Mouse (Mus musculus): ENCODE data around the gene Wfdc3. TPM values are rescaled to one million over a fixed set of nuclear protein-coding genes. Genes with fewer than 3 reads are reported as not detected.

Gene Wfdc3
- not detected in 2 replicates for polyA plus RNA-seq (2012; ENCODE audit: insufficient read depth, insufficient read length, missing spikeins)

DNA sequence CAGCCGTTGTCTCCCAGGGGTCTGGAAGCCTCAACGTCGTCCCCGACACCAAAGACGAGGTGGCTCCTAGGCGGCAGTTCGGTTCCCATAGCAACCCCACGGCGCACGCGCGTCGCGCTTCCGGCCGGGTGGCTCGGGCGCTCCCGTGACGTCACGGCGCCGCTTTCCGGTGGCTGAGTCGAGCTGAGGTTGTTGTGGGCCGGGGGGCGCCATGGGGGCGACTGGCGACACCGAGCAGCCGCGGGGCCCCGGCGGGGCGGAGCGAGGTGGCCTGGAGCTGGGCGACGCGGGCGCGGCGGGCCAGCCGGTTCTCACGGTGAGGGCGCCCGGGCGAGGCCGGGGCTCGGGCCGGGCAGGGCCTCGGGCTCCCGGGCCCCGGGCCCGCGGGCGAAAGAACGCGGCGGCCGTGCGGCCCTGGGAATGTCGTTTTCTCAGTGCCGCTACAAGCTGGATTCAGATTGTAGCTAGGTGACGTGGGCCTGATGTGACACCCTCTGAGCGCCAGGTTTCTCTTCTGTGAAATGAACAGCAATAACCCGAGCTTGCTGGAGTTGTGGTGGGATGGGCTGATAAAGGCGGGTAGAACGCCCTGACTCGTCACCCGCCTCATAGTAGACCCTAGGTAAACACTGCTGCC, at the start of gene Wfdc3, which contains the start of gene Dnttip1:
Gene Wfdc3 (minus strand): TSS at position 89 of the 637 bp plus-strand sequence.
Gene Dnttip1 (plus strand): TSS at position 141 of the 637 bp plus-strand sequence.
- H3K4me3 ChIP-seq (ENCODE audit: insufficient read depth, low read depth, low read length) = peak within 1 kb of the TSS; percentile 95
- peak within 1 kb of the TSS; percentile 61; the same call in 1 of the 2 replicates for H3K27ac ChIP-seq (replicated peaks; ENCODE audit: low read depth, low read length)
- H3K4me1 ChIP-seq (ENCODE audit: control insufficient read depth, insufficient read depth, insufficient read length, low read length) = peaks cover 4% of the 10 kb centered on the region; the same call in 1 of the 2 replicates

DNA sequence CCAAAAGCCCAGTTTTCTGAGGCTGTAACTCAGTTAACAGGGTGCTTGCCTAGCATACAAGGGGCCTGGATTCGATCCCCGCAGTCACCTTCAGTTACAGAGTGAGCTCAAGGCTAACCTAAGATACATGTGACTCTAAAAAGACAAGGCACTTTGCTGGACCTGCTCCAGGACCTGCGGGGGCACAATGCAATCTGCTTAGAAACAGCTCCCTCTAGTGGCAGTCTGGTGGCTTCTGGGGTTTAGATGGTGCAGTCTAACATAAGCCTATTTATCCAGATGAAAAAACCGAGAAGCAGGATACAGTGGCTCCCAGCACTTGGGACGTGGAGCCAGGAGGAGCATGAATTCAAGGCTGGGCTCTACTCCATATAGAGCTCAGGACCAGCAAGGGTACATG, 48.6 kb upstream of the Wfdc3 start:
- H3K4me3 ChIP-seq (ENCODE audit: insufficient read depth, low read depth, low read length) = no peak overlapping the region
- H3K4me1 ChIP-seq (ENCODE audit: control insufficient read depth, insufficient read depth, insufficient read length, low read length) = peaks cover 5% of the 10 kb centered on the region
- no peak overlapping the region for H3K27ac ChIP-seq (replicated peaks; ENCODE audit: low read depth, low read length)

DNA sequence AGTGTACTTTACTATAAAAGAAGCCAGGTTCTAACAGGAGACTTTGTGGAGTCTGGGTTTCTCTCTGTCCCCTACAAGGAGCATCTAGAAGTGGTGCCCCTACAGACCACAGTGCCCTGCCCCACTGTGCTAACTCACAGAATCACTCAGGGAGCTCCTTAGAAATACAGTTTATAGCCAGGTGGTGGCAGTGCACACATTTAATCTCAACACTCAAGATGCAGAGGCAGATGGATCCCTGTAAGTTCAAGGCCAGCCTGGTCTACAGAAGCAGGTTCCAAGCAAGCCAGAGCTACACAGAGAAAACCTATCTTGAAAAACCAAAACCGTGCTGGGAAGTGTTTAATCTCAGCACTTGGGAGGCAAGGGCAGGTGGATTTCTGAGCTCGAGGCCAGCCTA, 48.0 kb upstream of the Wfdc3 start:
- Histone ChIP-seq H3K4me1 (ENCODE audit: control insufficient read depth, insufficient read depth, insufficient read length, low read length) (peaks cover 5% of the 10 kb centered on the region), H3K27ac (replicated peaks; ENCODE audit: low read depth, low read length) (no peak overlapping the region), H3K4me3 (ENCODE audit: insufficient read depth, low read depth, low read length) (no peak overlapping the region)

GRCm38 (mm10) chr2:164793236-164793635, 47.5 kb upstream of the Wfdc3 start:
- H3K4me1 ChIP-seq (ENCODE audit: control insufficient read depth, insufficient read depth, insufficient read length, low read length) = peaks cover 5% of the 10 kb centered on the region
- no peak overlapping the region for H3K4me3 ChIP-seq (ENCODE audit: insufficient read depth, low read depth, low read length)
- peak overlapping the region; percentile 4; the same call in 1 of the 2 replicates for H3K27ac ChIP-seq (replicated peaks; ENCODE audit: low read depth, low read length)

- H3K4me3 ChIP-seq (ENCODE audit: insufficient read depth, low read depth, low read length) = no peak overlapping the region
- no peak overlapping the region for H3K27ac ChIP-seq (replicated peaks; ENCODE audit: low read depth, low read length)
- H3K4me1 ChIP-seq (ENCODE audit: control insufficient read depth, insufficient read depth, insufficient read length, low read length) = peaks cover 8% of the 10 kb centered on the region
Measured at GRCm38 (mm10) chr2:164792400-164793190, 46.9 kb upstream of the Wfdc3 start.

DNA sequence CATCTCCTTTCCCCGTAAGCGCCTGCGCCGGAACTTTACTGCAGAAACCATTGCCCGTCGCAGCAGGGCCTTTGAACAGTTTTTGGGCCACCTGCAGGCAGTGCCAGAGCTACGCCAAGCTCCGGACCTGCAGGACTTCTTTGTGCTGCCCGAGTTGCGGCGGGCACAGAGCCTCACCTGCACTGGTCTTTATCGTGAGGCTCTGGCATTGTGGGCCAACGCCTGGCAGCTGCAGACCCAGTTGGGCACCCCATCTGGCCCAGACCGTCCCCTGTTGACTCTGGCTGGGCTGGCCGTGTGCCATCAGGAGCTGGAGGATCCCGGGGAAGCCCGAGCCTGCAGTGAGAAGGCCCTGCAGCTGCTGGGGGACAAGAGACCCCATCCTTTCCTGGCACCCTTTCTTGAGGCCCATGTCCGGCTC, 46.1 kb upstream of the Wfdc3 start:
- peaks cover 12% of the 10 kb centered on the region for H3K4me1 ChIP-seq (ENCODE audit: control insufficient read depth, insufficient read depth, insufficient read length, low read length)
- no peak overlapping the region for H3K27ac ChIP-seq (replicated peaks; ENCODE audit: low read depth, low read length)
- H3K4me3 ChIP-seq (ENCODE audit: insufficient read depth, low read depth, low read length) = no peak overlapping the region

DNA sequence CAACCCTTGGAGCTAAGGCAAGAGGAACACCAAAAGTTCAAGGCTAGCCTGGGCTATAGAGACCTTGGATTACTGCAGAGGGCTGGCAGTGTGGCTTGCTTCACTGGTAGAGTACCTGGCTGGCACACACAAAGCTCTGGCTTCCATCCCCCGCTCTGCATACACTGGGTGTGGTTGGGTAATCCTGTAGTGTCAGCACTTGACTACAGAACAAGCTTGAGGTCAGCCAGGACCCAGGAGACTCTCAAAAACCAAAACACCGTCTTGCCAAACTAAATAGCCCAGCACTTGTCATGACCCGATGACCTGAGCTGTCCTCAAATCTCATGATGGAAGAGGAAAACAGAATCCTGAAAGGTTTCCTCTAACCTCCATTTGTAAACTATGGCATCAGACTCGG, 44.7 kb upstream of the Wfdc3 start:
- H3K4me1 ChIP-seq (ENCODE audit: control insufficient read depth, insufficient read depth, insufficient read length, low read length) = peaks cover 16% of the 10 kb centered on the region
- H3K27ac ChIP-seq (replicated peaks; ENCODE audit: low read depth, low read length) = peak overlapping the region; percentile 8; the same call in 1 of the 2 replicates
- no peak overlapping the region for H3K4me3 ChIP-seq (ENCODE audit: insufficient read depth, low read depth, low read length)

- no peak overlapping the region for H3K27ac ChIP-seq (replicated peaks; ENCODE audit: low read depth, low read length)
- peaks cover 18% of the 10 kb centered on the region for H3K4me1 ChIP-seq (ENCODE audit: control insufficient read depth, insufficient read depth, insufficient read length, low read length)
- no peak overlapping the region for H3K4me3 ChIP-seq (ENCODE audit: insufficient read depth, low read depth, low read length)
Measured at GRCm38 (mm10) chr2:164788411-164788810, 42.7 kb upstream of the Wfdc3 start.

DNA sequence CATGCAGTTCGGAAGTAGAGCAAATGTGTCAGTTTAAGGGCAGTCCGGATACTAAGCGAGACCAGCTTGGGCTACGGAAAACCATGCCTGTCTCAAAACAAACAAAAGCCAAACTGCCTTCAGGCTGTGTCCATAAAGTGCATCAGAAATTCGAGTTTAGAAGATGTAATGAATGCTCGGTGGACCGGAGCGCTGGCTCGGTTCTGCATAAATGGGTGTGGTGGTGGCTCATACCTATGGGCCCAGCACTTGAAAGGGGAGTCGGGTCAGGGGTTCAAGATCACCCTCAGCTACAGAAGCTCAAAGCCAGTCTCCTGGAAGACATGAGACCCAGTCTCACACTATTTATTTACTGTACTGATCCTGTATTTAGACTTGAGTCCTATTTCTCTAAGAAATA, 42.0 kb upstream of the Wfdc3 start:
- Histone ChIP-seq H3K4me3 (ENCODE audit: insufficient read depth, low read depth, low read length) (peak overlapping the region; percentile 0; the same call in 1 of the 2 replicates), H3K27ac (replicated peaks; ENCODE audit: low read depth, low read length) (0 out of 2 replicates have a peak overlapping the region, but pooled peaks have one; percentile 21), H3K4me1 (ENCODE audit: control insufficient read depth, insufficient read depth, insufficient read length, low read length) (peaks cover 18% of the 10 kb centered on the region)

GRCm38 (mm10) chr2:164787032-164787431, 41.3 kb upstream of the Wfdc3 start:
- Histone ChIP-seq H3K27ac (replicated peaks; ENCODE audit: low read depth, low read length) (peak overlapping the region; percentile 52; the same call in 1 of the 2 replicates), H3K4me3 (ENCODE audit: insufficient read depth, low read depth, low read length) (peak overlapping the region; percentile 72), H3K4me1 (ENCODE audit: control insufficient read depth, insufficient read depth, insufficient read length, low read length) (peaks cover 15% of the 10 kb centered on the region)

- Histone ChIP-seq H3K27ac (replicated peaks; ENCODE audit: low read depth, low read length) (peak overlapping the region; percentile 52), H3K4me3 (ENCODE audit: insufficient read depth, low read depth, low read length) (peak overlapping the region; percentile 72), H3K4me1 (ENCODE audit: control insufficient read depth, insufficient read depth, insufficient read length, low read length) (peaks cover 15% of the 10 kb centered on the region)
Measured at GRCm38 (mm10) chr2:164786388-164786885, 40.7 kb upstream of the Wfdc3 start.

GRCm38 (mm10) chr2:164785481-164786387, 40.0 kb upstream of the Wfdc3 start, which contains the start of gene Snx21:
TSS of gene Snx21 (plus strand) at chr2:164785823.
- Histone ChIP-seq H3K4me3 (ENCODE audit: insufficient read depth, low read depth, low read length) (peak within 1 kb of the TSS; percentile 72), H3K4me1 (ENCODE audit: control insufficient read depth, insufficient read depth, insufficient read length, low read length) (peaks cover 13% of the 10 kb centered on the region), H3K27ac (replicated peaks; ENCODE audit: low read depth, low read length) (peak within 1 kb of the TSS; percentile 69)

- Histone ChIP-seq H3K4me1 (ENCODE audit: control insufficient read depth, insufficient read depth, insufficient read length, low read length) (peaks cover 13% of the 10 kb centered on the region), H3K4me3 (ENCODE audit: insufficient read depth, low read depth, low read length) (peak overlapping the region; percentile 72), H3K27ac (replicated peaks; ENCODE audit: low read depth, low read length) (peak overlapping the region; percentile 69)
Measured at GRCm38 (mm10) chr2:164784869-164785420, 39.2 kb upstream of the Wfdc3 start.

- H3K27ac ChIP-seq (replicated peaks; ENCODE audit: low read depth, low read length) = no peak overlapping the region
- no peak overlapping the region for H3K4me3 ChIP-seq (ENCODE audit: insufficient read depth, low read depth, low read length)
- peaks cover 17% of the 10 kb centered on the region for H3K4me1 ChIP-seq (ENCODE audit: control insufficient read depth, insufficient read depth, insufficient read length, low read length)
Measured at GRCm38 (mm10) chr2:164783926-164784581, 38.3 kb upstream of the Wfdc3 start.
